Mouse (Mus musculus) ovary, postnatal 14 days (tissue): Measurements from ENCODE around the gene Cse1l.

ENCODE experiments used
- DNase-seq: peaks from one replicate; pipeline ENCODE4 v3.0.0; 2022; ENCODE audit warnings: low spot score

Cse1l gene

GRCm38 (mm10) chr2:166900792-166901505 is 4.9 kb upstream of the Cse1l start:
- DNase-seq, result no peak

GRCm38 (mm10) chr2:166903719-166904282 is 2.0 kb upstream of the Cse1l start:
- DNase-seq, result no peak

- no peak for DNase-seq
Observed at GRCm38 (mm10) chr2:166906523-166907182, 813 bp downstream of the Cse1l start.

- DNase-seq, result no peak
Observed at GRCm38 (mm10) chr2:166909729-166910128, 3.9 kb downstream of the Cse1l start.

GRCm38 (mm10) chr2:166910536-166910935 is 4.7 kb downstream of the Cse1l start:
- DNase-seq, result no peak

GRCm38 (mm10) chr2:166923971-166924370 is 18.1 kb downstream of the Cse1l start:
- no peak for DNase-seq

GRCm38 (mm10) chr2:166933943-166934342 is 28.1 kb downstream of the Cse1l start:
- no peak for DNase-seq

GRCm38 (mm10) chr2:166934416-166934815 is 28.6 kb downstream of the Cse1l start:
- DNase-seq, result no peak

- DNase-seq, result no peak
Observed at GRCm38 (mm10) chr2:166935582-166935981, 29.7 kb downstream of the Cse1l start.

- no peak for DNase-seq
Observed at GRCm38 (mm10) chr2:166936166-166936565, 30.3 kb downstream of the Cse1l start.

- DNase-seq, result no peak
Observed at GRCm38 (mm10) chr2:166943146-166943545, 37.3 kb downstream of the Cse1l start.

- DNase-seq, result no peak
Observed at GRCm38 (mm10) chr2:166944346-166944745, 38.5 kb downstream of the Cse1l start.

GRCm38 (mm10) chr2:166945456-166945855 is 39.6 kb downstream of the Cse1l start:
- DNase-seq, result no peak

GRCm38 (mm10) chr2:166948246-166948645 is 42.4 kb downstream of the Cse1l start:
- DNase-seq, result no peak

- no peak for DNase-seq
Observed at GRCm38 (mm10) chr2:166948936-166949335, 43.1 kb downstream of the Cse1l start.

GRCm38 (mm10) chr2:166950853-166951648 is 45.2 kb downstream of the Cse1l start:
- no peak for DNase-seq

GRCm38 (mm10) chr2:166952151-166952550 is 46.3 kb downstream of the Cse1l start:
- DNase-seq, result no peak

- DNase-seq, result peak; percentile 49
Observed at GRCm38 (mm10) chr2:166956805-166957204, 51.0 kb downstream of the Cse1l start.

GRCm38 (mm10) chr2:166960648-166961330 is 54.9 kb downstream of the Cse1l start:
- no peak for DNase-seq

- no peak for DNase-seq
Observed at GRCm38 (mm10) chr2:166963257-166963656, 57.4 kb downstream of the Cse1l start.

- no peak for DNase-seq
Observed at GRCm38 (mm10) chr2:166964773-166965172, 58.9 kb downstream of the Cse1l start.

- DNase-seq, result no peak
Observed at GRCm38 (mm10) chr2:166973153-166973552, 67.3 kb downstream of the Cse1l start.
